Mouse (Mus musculus) MEL (cell line): ENCODE data around the gene Gsg1l.

Experiments
- BHLHE40 ChIP-seq: IDR thresholded peaks from 2 replicates; pipeline ENCODE4 v1.6.1; 2012; ENCODE audit warnings: low read depth, mild to moderate bottlenecking, inconsistent platforms, low read length, improper control_type of control experiment, borderline replicate concordance
- CHD2 ChIP-seq: IDR thresholded peaks from 2 replicates; pipeline ENCODE4 v1.6.1; 2011; ENCODE audit warnings: low read length, improper control_type of control experiment
- CTCF ChIP-seq, 3 experiments: IDR thresholded peaks in 2 of 3; conservative IDR thresholded peaks in 1 of 3; 2 replicates each; pipeline ENCODE4 v1.5.1; 2011 to 2012; ENCODE audit warnings: low read length in 3 of 3, low read depth in 2 of 3, mild to moderate bottlenecking in 2 of 3, improper control_type of control experiment in 1 of 3, inconsistent platforms in 1 of 3, mixed read lengths in 1 of 3, moderate library complexity in 1 of 3; ENCODE audit not compliant: control insufficient read depth in 1 of 3, insufficient read depth in 1 of 3, poor library complexity in 1 of 3, severe bottlenecking in 1 of 3
- HCFC1 ChIP-seq: IDR thresholded peaks from 2 replicates; pipeline ENCODE4 v1.6.1; 2012; ENCODE audit warnings: low read depth, mild to moderate bottlenecking, inconsistent platforms, low read length, improper control_type of control experiment, moderate library complexity
- MXI1 ChIP-seq: IDR thresholded peaks from 2 replicates; pipeline ENCODE4 v1.6.1; 2011; ENCODE audit warnings: mild to moderate bottlenecking, low read depth, low read length, improper control_type of control experiment
- POLR2A ChIP-seq, 2 experiments: IDR thresholded peaks; 2 replicates each; pipeline ENCODE4 v1.6.1; 2011 to 2012; ENCODE audit warnings: low read length in 2 of 2, mild to moderate bottlenecking in 2 of 2, control low read depth in 1 of 2, improper control_type of control experiment in 1 of 2, low read depth in 1 of 2, moderate library complexity in 1 of 2; ENCODE audit not compliant: control insufficient read depth in 1 of 2, insufficient read depth in 1 of 2, poor library complexity in 1 of 2
- POLR2AphosphoS2 ChIP-seq: IDR thresholded peaks from 2 replicates; pipeline ENCODE4 v1.6.1; 2011; ENCODE audit warnings: low read length, improper control_type of control experiment

- TF ChIP-seq HCFC1 = no peak
- TF ChIP-seq MXI1 = no peak
- TF ChIP-seq POLR2AphosphoS2 = no peak
- TF ChIP-seq CHD2 = no peak
- no peak for TF ChIP-seq CTCF (IDR thresholded peaks at IDR 0.05 in 2 of 3, conservative IDR thresholded peaks at IDR 0.05 in 1 of 3; ENCODE audit: control insufficient read depth in 1 of 3, insufficient read depth in 1 of 3, low read depth in 2 of 3, low read length in 3 of 3, poor library complexity in 1 of 3, severe bottlenecking in 1 of 3)
- no peak for TF ChIP-seq POLR2A (IDR thresholded peaks at IDR 0.05; ENCODE audit: control insufficient read depth in 1 of 2, insufficient read depth in 1 of 2, low read depth in 1 of 2, low read length in 2 of 2, poor library complexity in 1 of 2)
- no peak for TF ChIP-seq BHLHE40
Measured at GRCm38 (mm10) chr7:125886116-125886680, 196.0 kb downstream of the Gsg1l start.
